Mouse (Mus musculus): ENCODE measurements around the gene C3ar1. TPM values are rescaled to one million over a fixed set of nuclear protein-coding genes. Genes with fewer than 3 reads are reported as not detected.

Gene C3ar1
- total RNA-seq, 2 experiments from 2014 or later = 0.91 to 0.95 TPM

- peak; percentile 74 to 84 for DNase-seq (ENCODE audit: low spot score in 2 of 2)
These were observed 55.2 kb downstream of the C3ar1 start for GRCm38 (mm10) chr6:122800640-122801300.

Small RNA genes within 50 kb of the gene (microRNA-seq; reads per million reads assigned to microRNA genes)
- gene Mir7231 = 0 to 1.2 reads per million in 2 experiments

Other genes with a start within 250 kb of the C3ar1 start
- gene Gdf3, start 246.1 kb downstream of the C3ar1 start, total RNA-seq (2021) = not detected
- not detected for gene Dppa3, start 229.8 kb downstream of the C3ar1 start, total RNA-seq (2021)
- gene Nanog, start 148.7 kb downstream of the C3ar1 start, total RNA-seq (2021) = not detected
- 100 to 1,000 TPM; 120 to 139 TPM for gene Slc2a3, start 54.5 kb downstream of the C3ar1 start, total RNA-seq (2021)
- gene Foxj2, start 36.2 kb downstream of the C3ar1 start, total RNA-seq (2021) = 10 to 100 TPM; 26.7 to 29.4 TPM
- gene Necap1, start 18.3 kb upstream of the C3ar1 start, total RNA-seq (2021) = 100 to 1,000 TPM; 205 to 206 TPM
- gene Clec4a1, start 65.7 kb upstream of the C3ar1 start, total RNA-seq (2021) = under 1 TPM; 0.21 to 0.40 TPM
- gene Clec4a3, start 96.4 kb upstream of the C3ar1 start, total RNA-seq (2021) = 1 to 10 TPM; 1.0 to 1.5 TPM
- not detected for gene Clec4a4, start 134.2 kb upstream of the C3ar1 start, total RNA-seq (2021)
- gene Clec4b1, start 193.8 kb upstream of the C3ar1 start, total RNA-seq (2021) = not detected

Data from left cerebral cortex, adult 18-20 months (tissue).